Mouse (Mus musculus): ENCODE data around the gene Crlf3. TPM values are rescaled to one million over a fixed set of nuclear protein-coding genes. Genes with fewer than 3 reads are reported as not detected.

The Crlf3 gene
- total and polyA plus RNA-seq, 3 experiments: 106 to 152 (median 114) TPM

DNA sequence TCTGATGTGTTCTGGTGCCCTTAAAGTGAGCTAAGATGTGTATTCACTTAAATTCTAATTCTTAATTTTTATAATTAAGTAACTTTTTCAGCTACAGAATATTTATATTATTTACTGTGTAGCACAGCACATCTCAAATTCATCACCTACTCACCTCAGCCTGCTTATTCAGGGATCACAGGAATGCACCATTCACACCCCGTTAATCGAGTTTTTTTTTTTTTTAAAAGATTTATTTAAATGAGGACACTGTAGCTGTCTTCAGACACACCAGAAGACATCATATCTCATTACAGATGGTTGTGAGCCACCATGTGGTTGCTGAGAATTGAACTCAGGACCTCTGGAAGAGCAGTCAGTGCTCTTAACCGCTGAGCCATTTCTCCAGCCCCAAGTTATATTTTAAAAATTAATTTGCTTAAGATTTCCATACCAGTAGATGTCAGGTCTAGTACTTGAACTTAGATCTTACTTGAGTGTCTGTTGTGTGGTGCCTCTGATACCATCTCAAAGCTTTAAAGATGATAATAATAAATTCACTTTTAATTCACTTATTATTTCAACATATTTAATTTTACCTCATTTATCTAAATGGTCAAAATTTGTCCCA lies 9.9 kb upstream of the Crlf3 start:
- no peaks in the 10 kb centered on the region for H3K9me3 ChIP-seq (replicated peaks; ENCODE audit: low read length)
- H3K36me3 ChIP-seq (replicated peaks in 1 of 2; ENCODE audit: control insufficient read depth in 1 of 2, insufficient read depth in 1 of 2, low read length in 1 of 2): peaks cover 15 to 30% of the 10 kb centered on the region in 2 experiments
- no peaks in the 10 kb centered on the region for H3K27me3 ChIP-seq (replicated peaks)
- peak overlapping the region; percentile 69; the same call in 1 of the 2 replicates for H3K4me2 ChIP-seq (ENCODE audit: insufficient read depth, low read depth, poor library complexity, severe bottlenecking)
- DNase-seq (ENCODE audit: extremely low read depth): no peak
- peak overlapping the region; percentile 89; the same call in 1 of the 2 replicates for H3K9ac ChIP-seq (ENCODE audit: insufficient read depth, low read depth)
- dilution Hi-C loops (cut with MboI; ENCODE audit: extremely low pct_ligation_motif_present, extremely low pct_unique_long_range_greater_than_20kb, low sequenced_read_pairs) (no loop called here), in situ Hi-C loops (cut with MboI; ENCODE audit: low pct_ligation_motif_present, low pct_unique_long_range_greater_than_20kb, low sequenced_read_pairs) (no loop called here)
- H3K79me2 ChIP-seq (replicated peaks; ENCODE audit: control insufficient read depth, extremely low read depth, insufficient read depth, poor library complexity, severe bottlenecking): peaks cover 56% of the 10 kb centered on the region
- TF ChIP-seq HCFC1 (IDR thresholded peaks at IDR 0.05; ENCODE audit: low read depth, low read length) (no peak), MAX (IDR thresholded peaks at IDR 0.05; ENCODE audit: low read length) (no peak), POLR2A (IDR thresholded peaks at IDR 0.05; ENCODE audit: low read depth, low read length) (no peak), NELFE (IDR thresholded peaks at IDR 0.05; ENCODE audit: low read depth, low read length) (no peak), E2F4 (IDR thresholded peaks at IDR 0.05; ENCODE audit: insufficient replicate concordance, low read depth, low read length) (no peak), CHD2 (IDR thresholded peaks at IDR 0.05; ENCODE audit: low read length) (no peak), NRF1 (IDR thresholded peaks at IDR 0.05; ENCODE audit: low read depth, low read length) (no peak), MAZ (IDR thresholded peaks at IDR 0.05; ENCODE audit: low read depth, low read length) (no peak), CTCF (conservative IDR thresholded peaks at IDR 0.05 in 1 of 2, IDR thresholded peaks at IDR 0.05 in 1 of 2; ENCODE audit: low read depth in 2 of 2, low read length in 2 of 2) (peak in 1 of 2 experiments; percentile 26; a peak in 2 of 4 replicates), ZC3H11A (IDR thresholded peaks at IDR 0.05; ENCODE audit: low read depth, low read length) (no peak), USF2 (conservative IDR thresholded peaks at IDR 0.05; ENCODE audit: low read depth, low read length) (no peak), MEF2A (IDR thresholded peaks at IDR 0.05; ENCODE audit: borderline replicate concordance, low read depth, low read length) (no peak), ZNF384 (IDR thresholded peaks at IDR 0.05; ENCODE audit: low read depth, low read length) (peak; percentile 90), ZKSCAN1 (IDR thresholded peaks at IDR 0.05; ENCODE audit: borderline replicate concordance, low read depth, low read length) (no peak), EP300 (IDR thresholded peaks at IDR 0.05; ENCODE audit: low read length) (no peak), USF1 (IDR thresholded peaks at IDR 0.05; ENCODE audit: low read depth, low read length) (no peak), KAT2A (IDR thresholded peaks at IDR 0.05; ENCODE audit: insufficient replicate concordance, low read length) (no peak), TBP (conservative IDR thresholded peaks at IDR 0.05; ENCODE audit: low read depth, low read length) (peak; percentile 70; the same call in 1 of the 2 replicates), ZMIZ1 (IDR thresholded peaks at IDR 0.05; ENCODE audit: low read depth, low read length) (no peak), MAFK (IDR thresholded peaks at IDR 0.05; ENCODE audit: insufficient replicate concordance, low read length) (no peak), JUN (IDR thresholded peaks at IDR 0.05; ENCODE audit: insufficient read depth, low read depth, low read length) (no peak), BHLHE40 (IDR thresholded peaks at IDR 0.05; ENCODE audit: low read depth, low read length) (no peak), ELF1 (IDR thresholded peaks at IDR 0.05; ENCODE audit: low read depth, low read length) (no peak), SIN3A (IDR thresholded peaks at IDR 0.05; ENCODE audit: low read length) (no peak), IRF4 (IDR thresholded peaks at IDR 0.05; ENCODE audit: low read depth, low read length) (no peak), RAD21 (IDR thresholded peaks at IDR 0.05; ENCODE audit: low read depth, low read length) (no peak; the same call in 1 of the 2 replicates), PAX5 (IDR thresholded peaks at IDR 0.05; ENCODE audit: low read length) (no peak), SMC3 (IDR thresholded peaks at IDR 0.05; ENCODE audit: low read depth, low read length) (no peak), UBTF (IDR thresholded peaks at IDR 0.05; ENCODE audit: low read depth, low read length) (no peak), ETS1 (conservative IDR thresholded peaks at IDR 0.05; ENCODE audit: low read depth, low read length) (no peak), MYC (IDR thresholded peaks at IDR 0.05; ENCODE audit: low read depth, low read length) (0 out of 2 replicates have a peak, but pooled peaks have one; percentile 45), GABPA (IDR thresholded peaks at IDR 0.05; ENCODE audit: insufficient replicate concordance, low read depth, low read length) (no peak)
- H3K4me3 ChIP-seq (replicated peaks in 1 of 3; ENCODE audit: low read depth in 2 of 3, low read length in 2 of 3, poor library complexity in 1 of 3): peak overlapping the region; percentile 73 to 88 (median 75)
- H3K27ac ChIP-seq (ENCODE audit: insufficient read depth, low read depth): no peak overlapping the region
- peaks cover 9 to 46% of the 10 kb centered on the region in 2 experiments for H3K4me1 ChIP-seq (ENCODE audit: control insufficient read depth in 1 of 2, insufficient read depth in 2 of 2)

Measured in CH12.LX (cell line).